Mouse (Mus musculus): ENCODE data around the gene Fabp2.
"Not testable (repeated sequence)": the region's sequence is repeated elsewhere in the genome, so short reads cannot be mapped to it uniquely, and the experiment has no call there.

Gene Fabp2

GRCm38 (mm10) chr3:122920572-122921435 is 25.9 kb downstream of the Fabp2 start:
- DNase-seq (ENCODE audit: low spot score in 2 of 2): no peak

- DNase-seq (ENCODE audit: low spot score in 2 of 2): no peak
Observed at GRCm38 (mm10) chr3:122921676-122922527, 27.0 kb downstream of the Fabp2 start.

- no peak for DNase-seq (ENCODE audit: low spot score in 2 of 2)
Observed at GRCm38 (mm10) chr3:122923147-122923546, 28.3 kb downstream of the Fabp2 start.

DNA sequence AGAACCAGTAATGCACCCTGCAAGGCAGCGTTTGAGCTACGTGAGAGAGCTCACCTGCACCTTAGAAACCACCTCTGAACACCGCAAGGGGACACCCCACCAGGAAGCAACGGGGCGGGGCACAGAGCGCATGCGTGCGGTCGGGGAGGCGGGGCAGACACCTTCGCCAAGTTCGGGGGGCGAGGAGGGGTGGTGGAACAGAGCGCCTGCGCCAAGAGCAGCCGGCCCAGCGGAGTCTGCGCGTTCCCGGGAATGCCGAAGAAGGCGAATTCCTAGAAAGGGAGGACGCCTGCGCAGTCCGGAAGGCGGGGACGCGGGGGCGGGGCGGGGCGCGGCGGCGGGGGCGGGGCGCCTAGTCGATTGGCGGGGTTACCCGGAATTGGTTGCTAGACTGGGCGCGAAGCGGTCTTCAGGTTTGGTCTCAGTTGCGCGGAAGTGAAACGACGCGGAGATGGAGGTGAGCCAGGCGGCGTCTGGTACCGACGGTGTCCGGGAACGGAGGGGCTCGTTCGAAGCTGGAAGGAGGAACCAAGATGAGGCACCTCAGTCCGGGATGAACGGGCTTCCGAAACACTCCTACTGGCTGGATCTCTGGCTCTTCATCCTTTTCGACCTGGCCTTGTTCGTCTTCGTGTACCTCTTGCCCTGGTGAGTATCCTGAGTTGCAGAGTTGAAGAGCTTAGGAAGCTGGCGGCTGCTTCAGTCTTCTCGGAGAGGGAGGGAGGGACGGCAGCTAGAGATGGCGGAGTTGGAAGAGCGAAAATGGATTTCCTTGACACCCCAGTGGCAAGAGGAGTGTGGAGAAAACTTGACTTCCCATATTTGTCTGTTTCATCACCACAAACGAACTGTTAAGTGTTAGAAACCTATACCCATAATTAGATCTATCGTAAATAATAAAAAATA is 29.4 kb downstream of the Fabp2 start, which contains the start of gene 1810037I17Rik:
Gene 1810037I17Rik (plus strand): TSS at position 195 of the 906 bp plus-strand sequence.
- peak; percentile 92 to 94 for DNase-seq (ENCODE audit: low spot score in 2 of 2)

GRCm38 (mm10) chr3:122929723-122930122 is 34.9 kb downstream of the Fabp2 start:
- DNase-seq (ENCODE audit: low spot score in 2 of 2): no peak

GRCm38 (mm10) chr3:122932466-122932865 is 37.6 kb downstream of the Fabp2 start:
- DNase-seq (ENCODE audit: low spot score in 2 of 2): no peak

GRCm38 (mm10) chr3:122937176-122937575 is 42.3 kb downstream of the Fabp2 start:
- DNase-seq (ENCODE audit: low spot score in 2 of 2): not testable (repeated sequence)

DNA sequence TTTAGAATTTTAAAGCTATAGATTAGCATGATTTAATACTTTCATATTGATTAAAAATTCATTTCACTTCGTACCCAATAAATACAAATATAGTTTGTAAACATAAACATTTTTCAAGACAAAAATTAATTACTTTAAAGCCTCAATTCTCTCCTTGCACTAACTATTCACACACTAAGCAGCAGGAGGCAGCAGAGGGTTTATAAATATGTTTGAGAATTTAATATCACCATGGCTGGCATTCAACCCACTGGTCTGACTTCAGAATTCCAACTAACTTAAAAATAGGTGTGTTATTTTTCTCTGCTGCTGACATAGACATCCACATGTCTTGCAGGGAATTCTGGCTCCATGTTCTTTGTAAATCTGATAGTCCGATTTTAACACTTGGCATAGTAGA is 44.3 kb downstream of the Fabp2 start:
- no peak for DNase-seq (ENCODE audit: low spot score in 2 of 2)

- DNase-seq (ENCODE audit: low spot score in 2 of 2): no peak
Observed at GRCm38 (mm10) chr3:122943387-122943890, 48.6 kb downstream of the Fabp2 start.
